Mouse (Mus musculus) inflammation-experienced regulatory T-cells, adult 6 months (primary cell): Measurements from ENCODE around the gene Treml1. TPM values are rescaled to one million over a fixed set of nuclear protein-coding genes. Genes with fewer than 3 reads are reported as not detected.

Source experiments
- ATAC-seq: one replicate; pipeline ENCODE4 v1.8.0; 2017
- polyA plus RNA-seq, 3 experiments: library from polyadenylated mRNA; unstranded; fragments of 100-300 nt; shearing (Covaris generic); gene quantifications; one replicate each; pipeline ENCODE4 v1.2.1; 2017

Treml1 gene
- polyA plus RNA-seq, 3 experiments from 2014 or later, result not detected

DNA sequence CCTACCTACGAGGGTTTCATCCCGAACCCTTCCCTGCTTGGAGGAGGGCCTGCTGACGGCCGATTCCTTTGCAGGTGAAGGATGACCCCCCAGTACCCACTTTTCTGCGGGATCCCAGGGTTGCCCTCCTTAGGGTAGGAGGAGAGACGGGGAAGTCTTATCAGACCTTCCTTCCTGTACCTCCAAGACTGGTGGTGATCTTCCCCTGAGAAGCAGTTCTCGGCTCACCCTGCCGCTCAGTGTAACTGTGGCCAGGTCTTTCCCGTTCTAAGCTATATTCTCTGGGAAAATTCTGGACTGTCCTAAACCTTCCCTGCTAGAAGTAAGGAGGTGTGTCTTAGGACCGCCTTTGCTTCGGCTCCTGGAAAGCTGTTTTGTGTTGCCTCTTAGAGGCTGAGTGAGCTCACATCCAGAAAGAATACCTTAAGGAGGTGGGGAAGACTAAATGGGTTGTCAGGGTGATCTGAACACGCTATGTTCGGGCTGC is 50.6 kb downstream of the Treml1 start:
- ATAC-seq, result peak; percentile 12

DNA sequence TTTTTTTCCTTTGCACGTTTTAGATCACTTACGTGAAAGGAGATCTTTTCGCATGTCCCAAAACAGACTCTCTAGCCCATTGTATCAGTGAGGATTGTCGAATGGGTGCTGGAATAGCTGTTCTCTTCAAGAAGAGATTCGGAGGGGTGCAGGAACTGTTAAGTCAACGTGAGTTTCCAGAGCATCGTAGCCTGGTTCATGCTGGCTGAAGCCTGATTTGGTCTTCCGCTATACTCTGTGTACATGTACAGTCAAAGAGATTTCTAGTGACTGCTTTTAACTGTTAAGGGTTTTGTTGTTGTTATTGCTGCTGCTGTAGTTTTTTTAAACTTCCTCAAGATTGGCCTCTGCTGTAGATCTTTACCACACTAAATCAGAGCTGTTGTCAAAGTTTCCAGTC is 51.5 kb downstream of the Treml1 start:
- ATAC-seq, result no peak

DNA sequence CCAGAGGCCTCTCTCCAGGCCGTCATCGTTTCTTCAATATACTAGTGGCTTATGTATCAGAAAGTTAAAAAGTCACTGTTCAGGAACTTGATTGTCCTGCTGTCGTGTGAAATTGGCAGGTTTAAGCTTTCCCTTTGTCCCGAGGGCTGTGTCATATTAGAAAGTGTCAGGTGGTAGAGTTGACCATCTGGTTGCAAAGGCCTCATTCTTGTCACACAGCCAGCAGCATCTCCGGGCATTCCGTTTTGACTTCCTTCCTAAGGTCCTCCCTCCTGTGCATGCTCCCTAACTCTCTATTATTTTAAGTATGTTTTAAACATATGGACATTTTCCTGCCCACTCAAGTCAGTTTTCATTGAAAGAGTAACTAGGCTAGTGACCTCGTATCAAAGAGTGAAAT is 56.3 kb downstream of the Treml1 start:
- no peak for ATAC-seq

Other genes with a start within 250 kb of the Treml1 start
- gene 9830107B12Rik, start 213.6 kb upstream of the Treml1 start, polyA plus RNA-seq, result not detected
- gene A530064D06Rik, start 192.6 kb upstream of the Treml1 start, polyA plus RNA-seq, result under 1 TPM in 1 of 3 experiments, not detected in 2; 0.36 TPM
- not detected for gene Trem1, start 127.1 kb upstream of the Treml1 start, polyA plus RNA-seq
- not detected for gene Trem3, start 112.1 kb upstream of the Treml1 start, polyA plus RNA-seq
- gene Treml4, start 95.6 kb upstream of the Treml1 start, polyA plus RNA-seq, result 1 to 10 TPM in 1 of 3 experiments, under 1 TPM in 1, not detected in 1; 0.55 to 1.3 TPM
- 10 to 100 TPM in 2 of 3 experiments, under 1 TPM in 1; 0.69 to 12.3 (median 11.3) TPM for gene Treml2, start 60.4 kb upstream of the Treml1 start, polyA plus RNA-seq
- 1 to 10 TPM in 2 of 3 experiments, not detected in 1; 2.8 to 5.6 TPM for gene B430306N03Rik, start 43.8 kb upstream of the Treml1 start, polyA plus RNA-seq
- not detected for gene Trem2, start 13.5 kb upstream of the Treml1 start, polyA plus RNA-seq
- 10 to 100 TPM in 2 of 3 experiments, 1 to 10 TPM in 1; 9.9 to 12.1 (median 11.2) TPM for gene Nfya, start 50.0 kb downstream of the Treml1 start, polyA plus RNA-seq
- 100 to 1,000 TPM in 1 of 3 experiments, 10 to 100 TPM in 2; 85.8 to 107 (median 94.9) TPM for gene Oard1, start 50.1 kb downstream of the Treml1 start, polyA plus RNA-seq
- gene Apobec2, start 73.0 kb downstream of the Treml1 start, polyA plus RNA-seq, result 1 to 10 TPM; 1.8 to 5.7 (median 2.2) TPM
- gene Tspo2, start 91.6 kb downstream of the Treml1 start, polyA plus RNA-seq, result not detected
- gene Unc5cl, start 95.0 kb downstream of the Treml1 start, polyA plus RNA-seq, result 10 to 100 TPM; 16.0 to 23.9 (median 16.7) TPM